Mouse (Mus musculus) spleen, postnatal 4 days (tissue): ENCODE measurements at regions not wholly inside any gene's neighbourhood (a gene's known extent, or its start where the extent isn't known, plus 50 kb on each side); places are given as distances from the start of the nearest gene placed in this dataset.
A peak's percentile ranks its signal among the peaks of the same experiment; 100 is the strongest.

Experiments
- DNase-seq, 2 experiments: peaks; one replicate each; pipeline ENCODE4 v3.0.0; 2022; ENCODE audit warnings: low spot score in 2 of 2

- DNase-seq, result no peak
These were observed 254.2 kb upstream of the Eif4g2 start for GRCm38 (mm10) chr7:111337053-111337452.

- DNase-seq, result no peak
These were observed 240.1 kb upstream of the Eif4g2 start for GRCm38 (mm10) chr7:111322901-111323300.

- no peak for DNase-seq
These were observed 237.1 kb upstream of the Eif4g2 start for GRCm38 (mm10) chr7:111319917-111320316.

- DNase-seq, result no peak
These were observed 233.7 kb upstream of the Eif4g2 start for GRCm38 (mm10) chr7:111316479-111316990.

- no peak for DNase-seq
These were observed 231.1 kb upstream of the Eif4g2 start for GRCm38 (mm10) chr7:111313921-111314320.

GRCm38 (mm10) chr7:111305196-111305595, 222.4 kb upstream of the Eif4g2 start:
- DNase-seq, result no peak

- no peak for DNase-seq
These were observed 219.1 kb upstream of the Eif4g2 start for GRCm38 (mm10) chr7:111301791-111302488.

GRCm38 (mm10) chr7:111297174-111297902, 214.5 kb upstream of the Eif4g2 start:
- DNase-seq, result no peak

- DNase-seq, result no peak
These were observed 200.7 kb upstream of the Eif4g2 start for GRCm38 (mm10) chr7:111283411-111283955.

GRCm38 (mm10) chr7:111282314-111282713, 199.5 kb upstream of the Eif4g2 start:
- no peak for DNase-seq

- peak in 1 of 2 experiments; percentile 51 for DNase-seq
These were observed 194.9 kb upstream of the Eif4g2 start for GRCm38 (mm10) chr7:111277703-111278102.

- DNase-seq, result no peak
These were observed 191.0 kb upstream of the Eif4g2 start for GRCm38 (mm10) chr7:111273839-111274238.

- no peak for DNase-seq
These were observed 188.0 kb upstream of the Eif4g2 start for GRCm38 (mm10) chr7:111270874-111271273.

- no peak for DNase-seq
These were observed 185.4 kb upstream of the Eif4g2 start for GRCm38 (mm10) chr7:111268197-111268596.

- no peak for DNase-seq
These were observed 180.5 kb upstream of the Eif4g2 start for GRCm38 (mm10) chr7:111263302-111263701.

GRCm38 (mm10) chr7:111259630-111260574, 177.1 kb upstream of the Eif4g2 start:
- no peak for DNase-seq

- no peak for DNase-seq
These were observed 175.0 kb upstream of the Eif4g2 start for GRCm38 (mm10) chr7:111257842-111258241.

GRCm38 (mm10) chr7:111256199-111256598, 173.4 kb upstream of the Eif4g2 start:
- no peak for DNase-seq

- peak; percentile 57 to 87 for DNase-seq
These were observed 166.8 kb upstream of the Eif4g2 start for GRCm38 (mm10) chr7:111249606-111250005.

GRCm38 (mm10) chr7:111245488-111245887, 162.7 kb upstream of the Eif4g2 start:
- no peak for DNase-seq

GRCm38 (mm10) chr7:111245067-111245466, 162.2 kb upstream of the Eif4g2 start:
- DNase-seq, result no peak

GRCm38 (mm10) chr7:111243831-111244230, 161.0 kb upstream of the Eif4g2 start:
- no peak for DNase-seq
